Mouse (Mus musculus): ENCODE measurements around the gene Ephb2. TPM values are rescaled to one million over a fixed set of nuclear protein-coding genes. Genes with fewer than 3 reads are reported as not detected.

The Ephb2 gene
- polyA plus RNA-seq, 1 experiment = 26.2 TPM

- DNase-seq (ENCODE audit: low read depth, low spot score) = no peak
- 60% methylated on average over 7 of the region's 7 CpGs for WGBS
These were observed 119.2 kb downstream of the Ephb2 start for GRCm38 (mm10) chr4:136716561-136716972.

GRCm38 (mm10) chr4:136714530-136714929 is 121.3 kb downstream of the Ephb2 start:
- WGBS = 32% methylated on average over 6 of the region's 6 CpGs
- peak; percentile 29 for DNase-seq (ENCODE audit: low read depth, low spot score)

- WGBS = 81% methylated on average over 7 of the region's 7 CpGs
- no peak for DNase-seq (ENCODE audit: low read depth, low spot score)
These were observed 121.9 kb downstream of the Ephb2 start for GRCm38 (mm10) chr4:136713889-136714288.

DNA sequence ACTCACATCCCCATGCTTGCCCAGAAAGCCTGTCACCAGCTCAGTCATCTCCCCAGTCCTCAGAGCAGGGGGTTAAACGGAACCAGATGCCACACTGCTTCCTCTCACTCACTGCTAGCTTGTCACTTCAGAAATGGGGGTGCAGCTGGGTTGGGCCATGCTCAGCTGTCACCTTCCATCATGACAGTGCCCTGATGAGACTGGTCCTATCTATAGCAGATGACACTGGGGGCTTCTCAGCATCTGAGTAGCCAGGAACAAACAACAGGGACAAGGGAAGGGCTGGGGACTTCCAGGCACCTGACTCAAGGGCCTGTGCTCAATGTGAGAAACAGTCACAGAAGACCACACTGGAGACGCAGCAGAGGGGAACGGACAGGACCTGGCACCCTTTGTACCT is 122.4 kb downstream of the Ephb2 start:
- 80% methylated on average over 3 of the region's 3 CpGs for WGBS
- DNase-seq (ENCODE audit: low read depth, low spot score) = no peak

DNA sequence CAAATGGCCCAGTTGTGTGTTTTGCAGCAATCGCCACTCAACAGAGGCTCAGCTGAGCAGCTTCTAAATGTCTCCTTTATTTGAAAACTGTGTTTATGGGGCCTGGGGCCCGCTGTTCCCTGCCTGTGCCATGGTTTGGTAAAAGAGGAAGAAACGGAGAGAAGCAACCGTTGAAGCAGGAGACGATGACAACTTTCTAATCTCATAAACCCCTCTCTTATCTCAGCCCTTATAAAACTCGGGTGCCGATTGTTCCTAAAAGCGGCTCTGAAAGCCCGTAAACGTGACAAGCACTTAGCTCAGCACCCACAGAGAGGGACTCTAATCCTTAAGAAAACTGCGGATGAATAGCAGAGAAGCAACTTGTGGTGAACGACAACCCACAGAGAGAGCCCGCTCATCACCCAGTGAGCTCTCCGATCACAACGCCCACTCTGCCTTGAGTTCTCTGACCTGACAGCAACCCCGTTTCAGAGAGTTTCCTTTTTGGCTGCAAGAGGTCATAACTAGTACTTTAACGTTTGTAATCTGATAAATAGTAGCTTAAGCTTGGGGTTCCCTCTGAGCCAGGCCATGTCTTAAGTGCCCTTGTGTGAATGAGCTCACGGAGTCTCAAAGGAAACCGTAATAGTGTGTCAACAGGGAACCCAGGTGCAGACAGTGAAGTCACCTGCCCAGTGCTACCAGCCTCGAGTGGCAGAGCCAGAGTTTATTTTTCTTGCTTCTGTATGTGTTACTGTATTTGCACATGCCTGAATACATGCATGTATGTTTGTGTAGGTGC is 123.6 kb downstream of the Ephb2 start:
- WGBS = 6% methylated on average over 20 of the region's 20 CpGs
- DNase-seq (ENCODE audit: low read depth, low spot score) = no peak

DNA sequence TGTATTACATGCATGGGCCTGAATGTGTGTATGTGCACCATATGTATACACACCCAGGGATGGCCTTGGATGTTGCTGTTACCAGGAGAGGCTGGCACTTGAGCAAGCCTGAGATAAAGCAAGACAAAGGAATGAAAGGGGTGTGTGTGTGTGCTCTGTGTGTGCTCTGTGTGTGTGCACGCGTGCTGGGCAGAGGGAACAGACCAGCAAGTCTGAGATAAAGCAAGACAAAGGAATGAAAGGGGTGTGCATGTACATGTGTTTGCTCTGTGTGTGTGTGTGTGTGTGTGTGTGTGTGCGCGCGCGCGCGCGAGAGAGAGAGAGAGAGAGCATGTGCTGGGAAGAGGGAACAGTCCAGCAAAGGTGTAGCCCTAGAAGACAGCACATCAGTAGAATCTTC is 125.4 kb downstream of the Ephb2 start:
- DNase-seq (ENCODE audit: low read depth, low spot score) = no peak
- WGBS = 97% methylated on average over 9 of the region's 9 CpGs

DNA sequence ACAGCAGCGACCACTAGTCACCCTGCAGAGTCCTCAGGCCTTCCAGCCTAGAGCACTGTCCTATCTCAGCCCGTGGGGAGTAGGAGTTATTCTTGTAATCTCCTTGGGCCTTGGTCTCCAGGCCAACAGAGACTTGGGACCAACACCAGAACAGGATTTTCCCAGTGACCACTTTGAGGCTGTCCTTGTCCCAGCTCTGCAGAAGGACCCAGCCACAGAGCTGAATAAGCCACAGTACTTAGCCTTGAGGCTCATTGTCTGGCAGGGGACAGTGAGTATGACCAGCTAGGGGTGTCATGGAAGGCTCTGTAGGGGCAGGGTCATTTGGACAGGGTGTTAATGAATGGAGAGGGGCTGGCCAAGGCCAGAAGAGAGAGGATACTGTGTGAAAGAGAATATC is 126.8 kb downstream of the Ephb2 start:
- DNase-seq (ENCODE audit: low read depth, low spot score) = no peak
- 63% methylated on average over 2 of the region's 2 CpGs for WGBS

DNA sequence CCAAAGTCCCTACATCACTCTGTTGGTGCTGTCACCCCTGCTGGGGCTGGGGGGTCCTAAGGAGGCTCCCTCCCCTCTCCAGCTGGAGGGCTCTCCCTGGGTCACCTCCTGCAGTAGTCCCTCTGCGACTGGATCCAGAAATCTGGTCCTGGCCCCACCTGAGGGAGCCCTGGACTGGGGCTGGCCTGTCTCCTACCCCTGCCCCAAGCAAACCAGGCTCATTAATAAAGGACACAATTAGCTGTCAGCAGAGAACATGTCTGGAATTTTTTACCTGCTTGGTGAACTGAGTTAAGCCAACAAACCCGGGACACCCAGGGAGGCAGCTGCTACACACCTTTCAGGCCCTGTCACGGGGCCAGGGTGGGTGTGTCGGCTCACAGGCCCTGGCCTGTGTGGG is 129.1 kb downstream of the Ephb2 start:
- no peak for DNase-seq (ENCODE audit: low read depth, low spot score)
- WGBS = 72% methylated on average over 4 of the region's 4 CpGs

GRCm38 (mm10) chr4:136705091-136705490 is 130.7 kb downstream of the Ephb2 start:
- no peak for DNase-seq (ENCODE audit: low read depth, low spot score)
- 84% methylated on average over 5 of the region's 5 CpGs for whole genome bisulfite sequencing

- WGBS = 75% methylated on average over 3 of the region's 3 CpGs
- DNase-seq (ENCODE audit: low read depth, low spot score) = no peak
These were observed 131.2 kb downstream of the Ephb2 start for GRCm38 (mm10) chr4:136704551-136704950.

- WGBS = 89% methylated on average over 11 of the region's 11 CpGs
- no peak for DNase-seq (ENCODE audit: low read depth, low spot score)
These were observed 132.4 kb downstream of the Ephb2 start for GRCm38 (mm10) chr4:136703351-136703750.

GRCm38 (mm10) chr4:136702456-136702855 is 133.3 kb downstream of the Ephb2 start:
- DNase-seq (ENCODE audit: low read depth, low spot score) = no peak
- 87% methylated on average over 8 of the region's 8 CpGs for WGBS

DNA sequence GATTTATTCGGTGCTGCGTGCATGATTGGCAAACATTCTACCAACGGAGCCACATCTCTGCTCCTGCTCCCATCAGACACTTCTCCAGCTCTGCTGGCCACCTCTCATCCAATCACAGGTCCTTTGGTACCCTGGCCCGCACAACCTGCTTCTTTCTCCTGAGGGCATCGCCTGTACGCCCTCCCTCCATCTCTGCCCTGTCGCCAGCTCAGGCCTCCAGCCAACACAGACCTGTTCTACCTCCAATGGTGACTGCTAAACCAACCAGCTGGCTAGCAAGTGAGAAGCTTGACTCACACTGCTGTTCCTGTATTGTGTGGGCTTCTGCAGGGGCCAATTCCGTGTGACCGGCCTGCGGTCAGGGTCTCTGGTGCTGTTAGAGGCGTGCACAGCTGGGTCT is 134.6 kb downstream of the Ephb2 start:
- 94% methylated on average over 11 of the region's 11 CpGs for WGBS

GRCm38 (mm10) chr4:136699084-136699450 is 136.7 kb downstream of the Ephb2 start:
- 91% methylated on average over 7 of the region's 7 CpGs for WGBS
- no peak for DNase-seq (ENCODE audit: low read depth, low spot score)

More for the DNA sequence above, 134.6 kb downstream of the Ephb2 start:
- no peak for DNase-seq (ENCODE audit: low read depth, low spot score)

DNA sequence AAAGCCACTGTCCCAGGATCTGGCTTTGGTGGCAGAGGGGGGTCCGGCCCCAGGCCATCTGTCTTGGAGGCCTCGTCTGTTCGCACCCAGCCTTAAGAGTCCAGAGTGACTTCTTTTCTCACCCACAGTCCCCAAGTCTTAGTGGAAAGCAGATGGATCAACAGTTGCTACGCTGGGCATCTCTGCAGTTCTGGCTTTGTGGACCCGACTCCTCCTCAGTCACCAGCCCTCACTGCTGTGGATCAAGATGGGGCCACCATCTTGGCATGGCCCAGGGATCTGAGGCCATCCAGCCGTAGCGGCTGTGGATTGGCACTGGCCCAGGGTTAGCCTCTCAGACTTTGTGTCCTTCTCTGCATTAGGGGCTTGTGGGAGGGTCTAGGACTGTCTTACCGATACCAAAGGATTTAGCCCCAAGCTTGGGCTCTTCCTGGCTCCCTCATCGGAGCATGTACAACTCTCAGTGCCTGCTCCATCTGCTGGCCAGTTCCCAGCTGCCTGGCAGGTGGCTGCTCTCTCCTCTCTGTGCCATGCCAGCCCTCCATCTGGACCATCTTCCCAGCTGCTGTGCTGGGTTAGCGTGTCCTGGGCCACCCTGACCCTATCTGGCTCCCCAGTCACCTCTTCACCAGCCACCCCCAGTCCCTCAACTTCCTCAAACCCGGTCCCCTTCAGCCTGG is 137.2 kb downstream of the Ephb2 start:
- 89% methylated on average over 11 of the region's 11 CpGs for WGBS
- no peak for DNase-seq (ENCODE audit: low read depth, low spot score)

GRCm38 (mm10) chr4:136697325-136697724 is 138.5 kb downstream of the Ephb2 start:
- DNase-seq (ENCODE audit: low read depth, low spot score) = no peak
- WGBS = 71% methylated on average over 6 of the region's 6 CpGs

GRCm38 (mm10) chr4:136696381-136696925 is 139.3 kb downstream of the Ephb2 start:
- WGBS = 25% methylated on average over 5 of the region's 5 CpGs
- no peak for DNase-seq (ENCODE audit: low read depth, low spot score)

GRCm38 (mm10) chr4:136695696-136696095 is 140.1 kb downstream of the Ephb2 start:
- no peak for DNase-seq (ENCODE audit: low read depth, low spot score)
- 96% methylated on average over 9 of the region's 9 CpGs for WGBS

DNA sequence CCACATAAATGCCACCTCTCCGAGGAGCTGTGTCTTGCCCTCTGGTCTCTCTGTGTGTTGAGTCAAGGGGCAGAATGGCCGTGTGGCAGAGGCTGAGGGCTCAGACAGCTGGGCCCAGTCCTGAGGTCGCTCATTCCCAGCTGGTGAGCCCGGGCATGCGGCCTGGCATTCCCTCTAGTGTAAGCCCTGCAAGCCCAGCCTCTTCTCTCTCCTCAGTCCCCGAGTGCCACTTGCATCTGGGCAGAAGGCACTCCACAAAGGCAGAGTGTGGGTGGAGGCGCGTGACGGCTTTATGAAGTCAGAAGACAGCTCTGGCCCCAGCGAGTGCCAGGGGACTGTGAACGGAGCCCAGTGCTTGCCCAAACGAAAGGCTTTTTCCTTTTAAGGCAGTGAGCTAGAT is 145.8 kb downstream of the Ephb2 start:
- WGBS = 81% methylated on average over 12 of the region's 12 CpGs

DNA sequence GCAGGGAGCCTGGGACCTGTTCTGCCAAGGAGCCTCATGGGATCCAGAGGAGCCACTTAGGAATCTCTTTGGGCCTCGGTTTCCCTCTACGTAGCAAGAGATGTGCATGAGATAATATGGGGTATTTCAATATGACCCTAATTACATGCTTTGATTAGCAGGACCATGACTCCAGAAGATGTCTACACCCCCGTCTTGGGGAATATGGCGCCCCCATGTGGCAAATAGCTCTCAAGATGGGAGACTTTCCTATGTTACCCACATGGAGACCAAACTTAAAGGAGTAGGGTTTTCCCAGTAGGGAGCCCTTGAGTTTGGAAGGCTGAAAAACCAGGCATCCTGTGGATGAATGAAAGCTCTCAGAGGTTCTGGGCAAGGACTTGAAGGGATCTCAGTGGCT is 147.7 kb downstream of the Ephb2 start:
- WGBS = 62% methylated on average over 4 of the region's 4 CpGs
- DNase-seq (ENCODE audit: low read depth, low spot score) = no peak

More for the DNA sequence above, 145.8 kb downstream of the Ephb2 start:
- no peak for DNase-seq (ENCODE audit: low read depth, low spot score)

- 79% methylated on average over 10 of the region's 10 CpGs for WGBS
- no peak for DNase-seq (ENCODE audit: low read depth, low spot score)
These were observed 150.3 kb downstream of the Ephb2 start for GRCm38 (mm10) chr4:136685431-136685869.
